Mouse (Mus musculus): ENCODE results near the gene Tpk1. TPM values are rescaled to one million over a fixed set of nuclear protein-coding genes. Genes with fewer than 3 reads are reported as not detected.

Tpk1 gene
- polyA plus RNA-seq, 1 experiment from 2014 or later, result 7.4 TPM

DNA sequence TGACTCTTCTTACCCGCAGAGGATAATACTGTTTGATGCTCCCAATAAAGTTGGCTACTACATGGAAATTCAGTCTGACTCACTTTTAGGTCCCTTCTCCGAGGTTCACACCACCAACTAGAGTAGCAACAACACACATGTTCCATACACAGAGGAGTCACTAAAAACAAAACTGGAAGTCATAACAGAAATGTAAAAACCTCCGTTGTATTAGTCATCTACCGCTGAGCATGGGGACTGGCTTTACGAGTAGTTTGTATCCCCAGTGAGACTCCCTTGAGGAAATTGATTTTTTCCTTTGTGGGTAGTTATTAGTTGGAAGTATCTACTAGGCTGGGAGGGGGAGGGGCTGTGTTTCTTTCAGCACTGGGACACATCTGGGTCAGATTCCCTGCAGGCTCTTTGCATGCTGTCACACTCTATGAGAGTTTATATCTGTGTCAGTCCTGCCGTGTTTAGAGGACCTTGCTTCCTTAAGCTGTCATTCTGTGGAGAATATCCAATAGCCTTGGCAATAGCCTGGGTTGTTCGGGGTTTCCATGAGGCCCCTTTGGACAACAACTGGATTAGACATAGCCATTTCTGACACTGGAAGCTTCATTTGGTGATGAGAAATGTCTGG lies 245.6 kb downstream of the Tpk1 start:
- H3K4me1 ChIP-seq, result no peaks in the 10 kb centered on the region
- no peak overlapping the region for H3K27ac ChIP-seq (replicated peaks)
- H3K27me3 ChIP-seq (replicated peaks), result no peaks in the 10 kb centered on the region
- WGBS, result 68% methylated on average over 7 of the region's 7 CpGs
- no peak overlapping the region for H3K9ac ChIP-seq
- no peak overlapping the region for H3K4me3 ChIP-seq
- H3K4me2 ChIP-seq, result no peak overlapping the region
- no peaks in the 10 kb centered on the region for H3K36me3 ChIP-seq
- no peak for ATAC-seq (ENCODE audit: extremely low read depth, insufficient number of reproducible peaks, low FRiP score, low TSS enrichment)
- H3K9me3 ChIP-seq, result no peaks in the 10 kb centered on the region

DNA sequence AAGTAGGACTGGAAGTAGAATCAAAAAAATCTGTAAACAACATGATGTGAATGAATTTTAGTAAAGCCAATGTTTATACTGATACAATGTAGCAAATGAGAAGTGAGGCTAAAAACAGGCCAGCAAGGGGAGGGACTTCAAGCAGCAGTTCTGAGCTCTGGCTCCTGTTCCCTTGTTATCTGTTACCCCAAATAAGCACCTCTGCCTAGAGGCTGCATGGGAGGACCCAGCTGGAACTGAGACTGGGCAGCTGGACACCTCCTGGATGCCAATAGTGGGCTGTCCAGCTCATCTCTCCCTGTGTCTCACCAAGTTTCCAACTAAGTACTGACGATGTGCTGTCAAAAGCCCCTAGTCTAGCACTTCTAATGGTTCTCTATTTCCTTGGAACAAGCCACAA lies 257.1 kb downstream of the Tpk1 start:
- Histone ChIP-seq H3K4me3 (no peak overlapping the region), H3K4me2 (no peak overlapping the region), H3K9me3 (no peaks in the 10 kb centered on the region), H3K4me1 (no peaks in the 10 kb centered on the region), H3K9ac (no peak overlapping the region), H3K27ac (replicated peaks) (no peak overlapping the region), H3K36me3 (no peaks in the 10 kb centered on the region), H3K27me3 (replicated peaks) (no peaks in the 10 kb centered on the region)
- WGBS, result 81% methylated on average over 1 of the region's 1 CpGs
- ATAC-seq (ENCODE audit: extremely low read depth, insufficient number of reproducible peaks, low FRiP score, low TSS enrichment), result no peak

DNA sequence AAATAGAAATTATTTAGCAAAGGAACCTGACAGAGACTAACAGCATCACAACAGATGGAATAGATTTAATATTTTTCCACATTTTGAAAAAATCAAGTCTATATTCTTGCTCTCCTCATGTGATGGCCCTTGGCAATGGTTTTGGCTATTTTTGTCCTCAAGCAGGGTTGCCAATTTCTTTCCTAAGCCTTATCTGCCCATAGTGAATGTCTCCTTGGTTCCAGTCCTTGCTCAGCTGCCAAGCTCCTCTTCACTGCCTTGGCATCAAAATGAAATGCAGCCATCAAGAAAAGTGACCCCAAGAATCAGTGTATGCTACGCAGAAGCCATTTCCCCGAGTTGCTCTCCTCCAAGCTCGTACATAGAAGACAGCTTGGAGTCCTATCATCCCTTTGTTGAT lies 263.0 kb downstream of the Tpk1 start:
- Histone ChIP-seq H3K9ac (no peak overlapping the region), H3K4me3 (no peak overlapping the region), H3K27ac (replicated peaks) (no peak overlapping the region), H3K4me2 (no peak overlapping the region), H3K27me3 (replicated peaks) (no peaks in the 10 kb centered on the region), H3K4me1 (no peaks in the 10 kb centered on the region), H3K9me3 (no peaks in the 10 kb centered on the region), H3K36me3 (no peaks in the 10 kb centered on the region)
- 74% methylated on average over 3 of the region's 3 CpGs for WGBS
- no peak for ATAC-seq (ENCODE audit: extremely low read depth, insufficient number of reproducible peaks, low FRiP score, low TSS enrichment)

DNA sequence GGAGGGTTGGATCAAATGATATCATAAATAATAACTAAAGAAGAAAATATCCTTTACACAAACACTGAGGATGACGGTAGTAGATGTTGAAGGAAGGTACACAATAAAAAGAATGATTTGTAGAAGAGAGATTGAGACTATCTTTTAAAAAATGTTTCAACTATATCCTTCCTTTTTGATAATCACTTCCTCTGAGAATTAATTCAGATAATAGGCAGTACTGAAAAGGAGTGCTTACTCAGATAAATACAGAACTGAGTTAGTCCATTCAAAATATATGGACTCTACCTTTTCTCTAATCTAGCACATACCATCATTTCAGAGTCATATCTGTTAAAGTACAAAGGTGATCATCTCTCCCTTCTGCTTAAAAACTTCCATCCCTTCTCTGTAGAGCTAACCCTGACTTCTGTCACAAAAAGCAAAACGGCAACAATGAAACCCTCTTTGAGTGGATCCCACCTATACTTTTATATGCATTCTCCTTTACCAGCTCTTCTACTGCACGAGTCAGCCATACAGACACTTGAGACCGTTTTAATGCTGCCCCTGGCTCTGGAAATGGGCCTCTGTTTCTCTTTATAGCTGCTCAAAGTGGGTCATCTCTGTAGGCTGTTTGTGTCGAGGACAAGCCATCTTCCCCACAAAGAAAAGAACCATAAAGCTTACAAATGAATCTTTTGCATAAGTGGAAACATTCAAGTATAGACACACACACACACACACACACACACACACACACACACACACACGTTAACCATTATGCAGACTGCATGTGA lies 263.7 kb downstream of the Tpk1 start:
- H3K9me3 ChIP-seq, result no peaks in the 10 kb centered on the region
- ATAC-seq (ENCODE audit: extremely low read depth, insufficient number of reproducible peaks, low FRiP score, low TSS enrichment), result no peak
- H3K36me3 ChIP-seq, result no peaks in the 10 kb centered on the region
- no peak overlapping the region for H3K4me2 ChIP-seq
- no peak overlapping the region for H3K4me3 ChIP-seq
- H3K27me3 ChIP-seq (replicated peaks), result no peaks in the 10 kb centered on the region
- no peak overlapping the region for H3K9ac ChIP-seq
- H3K27ac ChIP-seq (replicated peaks), result no peak overlapping the region
- WGBS, result 68% methylated on average over 6 of the region's 6 CpGs
- H3K4me1 ChIP-seq, result no peaks in the 10 kb centered on the region

DNA sequence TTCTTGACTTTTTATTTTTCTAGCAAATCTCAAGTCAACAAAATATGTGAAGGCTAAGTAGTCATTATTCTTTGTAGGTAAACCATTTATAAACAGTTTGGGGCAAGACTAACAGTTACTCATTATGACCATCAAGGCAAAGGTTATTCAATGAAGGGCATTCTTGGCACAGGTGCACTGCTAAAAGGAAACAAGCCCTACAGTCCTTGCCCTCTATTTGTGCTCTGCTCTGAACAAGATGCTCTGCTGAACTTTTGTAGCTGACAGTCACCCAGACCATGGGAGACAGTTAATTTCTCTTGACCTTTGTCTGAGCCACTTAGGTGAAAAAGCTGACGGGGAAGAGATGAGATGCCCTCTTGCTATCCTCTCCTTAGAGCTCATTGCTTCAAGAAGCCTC lies 269.7 kb downstream of the Tpk1 start:
- H3K9ac ChIP-seq, result no peak overlapping the region
- no peak for ATAC-seq (ENCODE audit: extremely low read depth, insufficient number of reproducible peaks, low FRiP score, low TSS enrichment)
- H3K27ac ChIP-seq (replicated peaks), result no peak overlapping the region
- no peak overlapping the region for H3K4me3 ChIP-seq
- H3K27me3 ChIP-seq (replicated peaks), result no peaks in the 10 kb centered on the region
- 80% methylated on average over 1 of the region's 1 CpGs for WGBS
- no peaks in the 10 kb centered on the region for H3K4me1 ChIP-seq
- no peaks in the 10 kb centered on the region for H3K36me3 ChIP-seq
- no peaks in the 10 kb centered on the region for H3K9me3 ChIP-seq
- no peak overlapping the region for H3K4me2 ChIP-seq

DNA sequence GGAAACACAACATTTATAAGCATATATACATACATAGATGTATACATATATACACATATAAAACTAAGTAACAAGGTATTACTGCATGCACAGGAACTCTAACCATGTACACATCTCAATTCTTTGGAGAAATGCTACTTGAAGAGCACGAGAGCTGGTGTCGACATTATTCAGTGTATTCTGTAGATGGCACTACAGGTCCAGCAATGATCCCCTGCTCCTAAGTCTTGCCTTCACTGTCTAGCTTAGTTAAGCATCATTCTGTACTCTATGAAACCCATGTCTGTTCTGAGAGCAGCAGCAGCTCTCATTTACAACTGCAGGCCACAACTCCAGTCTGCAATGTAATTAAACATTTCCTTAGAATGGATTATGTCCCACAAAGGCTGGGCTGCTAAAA lies 270.5 kb downstream of the Tpk1 start:
- no peaks in the 10 kb centered on the region for H3K4me1 ChIP-seq
- ATAC-seq (ENCODE audit: extremely low read depth, insufficient number of reproducible peaks, low FRiP score, low TSS enrichment), result no peak
- H3K27me3 ChIP-seq (replicated peaks), result no peaks in the 10 kb centered on the region
- no peak overlapping the region for H3K4me3 ChIP-seq
- H3K36me3 ChIP-seq, result no peaks in the 10 kb centered on the region
- WGBS, result 48% methylated on average over 2 of the region's 2 CpGs
- H3K9me3 ChIP-seq, result no peaks in the 10 kb centered on the region
- H3K4me2 ChIP-seq, result no peak overlapping the region
- H3K27ac ChIP-seq (replicated peaks), result no peak overlapping the region
- no peak overlapping the region for H3K9ac ChIP-seq

DNA sequence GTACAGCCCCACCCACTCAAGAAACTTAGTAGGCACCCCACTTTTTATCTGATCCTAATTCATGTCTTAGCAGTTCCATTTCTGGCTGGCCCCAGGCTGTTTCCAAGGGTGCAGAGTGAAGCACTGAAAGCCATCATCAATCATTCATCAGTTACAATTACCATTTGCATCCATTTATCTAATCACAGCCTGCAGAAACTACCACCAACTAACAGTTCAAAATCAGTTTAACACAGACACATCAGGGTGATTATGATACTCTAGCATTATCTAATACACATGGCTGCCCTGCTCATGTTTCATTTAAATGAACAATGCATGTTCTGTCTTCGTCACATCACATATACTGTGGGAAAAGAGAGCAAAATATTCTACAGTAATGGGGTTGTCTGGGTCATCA lies 274.7 kb downstream of the Tpk1 start:
- WGBS, result 56% methylated on average over 1 of the region's 1 CpGs

DNA sequence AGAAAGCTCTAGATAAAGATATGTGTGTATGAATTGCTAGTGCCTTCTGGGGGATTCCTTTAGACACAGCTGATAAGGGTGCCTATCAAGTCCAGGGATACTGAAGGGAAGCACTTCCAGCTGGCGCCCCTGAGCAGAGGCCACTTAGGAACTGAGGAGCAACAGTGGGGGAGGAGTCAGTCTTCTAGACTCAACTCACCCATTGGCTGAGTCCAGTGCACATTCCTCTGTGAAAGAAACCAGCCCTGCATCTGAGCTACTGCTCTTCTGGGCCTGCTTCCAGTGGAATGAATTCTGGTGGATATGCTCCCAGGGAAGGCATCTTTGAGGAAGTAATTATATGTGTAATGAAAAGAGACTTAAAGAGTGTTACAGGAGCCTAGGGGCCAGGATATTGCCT lies 278.8 kb downstream of the Tpk1 start:
- Histone ChIP-seq H3K4me2 (no peak overlapping the region), H3K4me3 (no peak overlapping the region), H3K4me1 (peaks cover 11% of the 10 kb centered on the region), H3K9me3 (no peaks in the 10 kb centered on the region), H3K27ac (replicated peaks) (no peak overlapping the region), H3K27me3 (replicated peaks) (no peaks in the 10 kb centered on the region), H3K9ac (no peak overlapping the region), H3K36me3 (no peaks in the 10 kb centered on the region)
- ATAC-seq (ENCODE audit: extremely low read depth, insufficient number of reproducible peaks, low FRiP score, low TSS enrichment), result peak; percentile 46; the same call in 1 of the 2 replicates
- WGBS, result 9% methylated on average over 1 of the region's 1 CpGs

More for the DNA sequence above, 274.7 kb downstream of the Tpk1 start:
- no peak for ATAC-seq (ENCODE audit: extremely low read depth, insufficient number of reproducible peaks, low FRiP score, low TSS enrichment)
- no peaks in the 10 kb centered on the region for H3K27me3 ChIP-seq (replicated peaks)
- H3K4me1 ChIP-seq, result peaks cover 9% of the 10 kb centered on the region
- H3K4me3 ChIP-seq, result no peak overlapping the region
- H3K9ac ChIP-seq, result no peak overlapping the region
- no peak overlapping the region for H3K4me2 ChIP-seq
- no peaks in the 10 kb centered on the region for H3K9me3 ChIP-seq
- H3K27ac ChIP-seq (replicated peaks), result no peak overlapping the region
- H3K36me3 ChIP-seq, result no peaks in the 10 kb centered on the region

DNA sequence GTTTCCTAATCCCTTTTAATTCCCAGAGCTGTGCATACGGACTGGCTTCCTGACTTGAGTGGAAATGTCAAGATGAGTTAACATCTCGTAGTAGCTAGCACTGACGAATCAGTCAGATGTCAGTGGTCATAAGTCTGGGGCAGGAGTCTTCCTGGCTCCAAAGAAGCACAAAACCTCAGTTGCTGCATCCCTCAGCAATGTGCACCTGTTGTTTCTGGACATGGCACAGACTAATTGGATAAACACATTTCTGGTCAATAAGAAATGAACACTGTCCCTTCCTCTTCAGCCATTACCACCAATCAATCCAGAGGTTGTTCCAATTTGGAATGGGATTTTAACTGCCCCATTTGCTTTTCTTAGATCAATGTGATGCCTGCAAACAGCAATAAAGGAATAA lies 281.2 kb downstream of the Tpk1 start:
- Histone ChIP-seq H3K27me3 (replicated peaks) (no peaks in the 10 kb centered on the region), H3K9ac (no peak overlapping the region), H3K4me1 (peaks cover 17% of the 10 kb centered on the region), H3K36me3 (no peaks in the 10 kb centered on the region), H3K9me3 (no peaks in the 10 kb centered on the region), H3K27ac (replicated peaks) (no peak overlapping the region), H3K4me2 (no peak overlapping the region), H3K4me3 (no peak overlapping the region)
- WGBS, result 60% methylated on average over 3 of the region's 3 CpGs
- ATAC-seq (ENCODE audit: extremely low read depth, insufficient number of reproducible peaks, low FRiP score, low TSS enrichment), result no peak

DNA sequence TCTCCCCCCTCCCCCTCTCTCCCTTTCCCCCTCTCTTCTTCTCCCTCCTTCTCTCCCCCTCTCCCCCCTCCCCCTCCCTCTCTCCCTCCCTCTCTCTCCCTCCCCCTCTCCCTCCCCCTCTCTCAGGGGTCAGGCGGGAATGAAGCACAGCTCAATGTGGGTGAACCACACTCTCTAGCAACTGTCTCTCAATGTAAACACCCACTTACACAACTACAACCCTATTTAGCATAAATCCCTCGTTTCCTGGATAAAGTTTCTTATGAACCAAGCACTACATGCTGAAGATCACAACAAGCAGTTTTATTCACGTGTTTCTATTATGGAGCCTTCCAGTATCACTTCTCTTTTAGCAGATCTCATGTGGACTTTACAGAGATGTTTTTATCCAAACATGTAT lies 281.8 kb downstream of the Tpk1 start:
- no peak overlapping the region for H3K27ac ChIP-seq (replicated peaks)
- H3K36me3 ChIP-seq, result no peaks in the 10 kb centered on the region
- H3K4me1 ChIP-seq, result peaks cover 17% of the 10 kb centered on the region
- no peak overlapping the region for H3K4me3 ChIP-seq
- H3K9ac ChIP-seq, result no peak overlapping the region
- no peaks in the 10 kb centered on the region for H3K9me3 ChIP-seq
- no peak overlapping the region for H3K4me2 ChIP-seq
- WGBS, result 72% methylated on average over 3 of the region's 3 CpGs
- ATAC-seq (ENCODE audit: extremely low read depth, insufficient number of reproducible peaks, low FRiP score, low TSS enrichment), result no peak
- H3K27me3 ChIP-seq (replicated peaks), result no peaks in the 10 kb centered on the region

DNA sequence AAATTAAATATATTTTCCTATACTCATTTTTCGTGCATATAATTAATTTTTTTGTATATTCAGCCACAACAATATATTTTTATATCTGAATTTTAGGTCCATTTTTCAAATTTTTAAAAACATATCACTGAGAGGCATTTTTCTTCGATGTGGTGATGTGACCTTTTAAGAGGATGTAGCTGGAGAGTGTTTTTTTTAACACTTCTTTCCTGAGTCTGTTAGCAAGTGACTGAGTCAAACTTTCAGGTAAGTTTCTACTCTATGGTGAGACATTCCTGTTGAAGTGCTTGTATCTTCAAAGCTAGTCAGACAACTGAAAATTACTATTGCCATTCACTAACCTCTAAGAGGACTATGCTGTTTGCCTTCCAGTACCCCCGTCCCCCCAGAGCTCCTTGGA lies 283.3 kb downstream of the Tpk1 start:
- Histone ChIP-seq H3K36me3 (no peaks in the 10 kb centered on the region), H3K27me3 (replicated peaks) (no peaks in the 10 kb centered on the region), H3K9me3 (no peaks in the 10 kb centered on the region), H3K4me1 (peaks cover 17% of the 10 kb centered on the region), H3K27ac (replicated peaks) (no peak overlapping the region), H3K4me3 (no peak overlapping the region), H3K9ac (no peak overlapping the region), H3K4me2 (0 out of 2 replicates have a peak overlapping the region, but pooled peaks have one; percentile 4)
- ATAC-seq (ENCODE audit: extremely low read depth, insufficient number of reproducible peaks, low FRiP score, low TSS enrichment), result no peak
- WGBS, result 63% methylated on average over 3 of the region's 3 CpGs

DNA sequence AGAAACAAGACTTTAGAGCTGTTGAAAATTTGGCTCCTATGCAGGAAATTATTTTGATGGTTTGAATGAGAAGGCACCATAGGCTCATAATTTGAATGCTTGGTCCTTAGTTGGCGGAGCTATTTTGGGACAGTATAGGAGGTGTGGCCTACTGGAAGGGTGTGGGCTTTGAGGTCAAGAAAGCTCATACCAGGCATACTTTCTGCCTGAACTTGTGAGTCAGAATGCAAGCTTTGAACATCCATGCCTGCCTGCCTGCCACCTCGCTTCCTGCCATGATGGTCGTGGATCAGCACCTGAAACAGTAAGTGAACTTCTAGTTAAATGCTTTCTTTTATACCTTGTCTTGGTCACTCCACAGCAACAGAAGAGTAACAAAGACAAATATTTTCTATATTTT lies 283.8 kb downstream of the Tpk1 start:
- Histone ChIP-seq H3K9ac (no peak overlapping the region), H3K4me2 (peak overlapping the region; percentile 16; the same call in 1 of the 2 replicates), H3K36me3 (no peaks in the 10 kb centered on the region), H3K4me3 (no peak overlapping the region), H3K4me1 (peaks cover 12% of the 10 kb centered on the region), H3K27ac (replicated peaks) (peak overlapping the region; percentile 36; the same call in 1 of the 2 replicates), H3K9me3 (no peaks in the 10 kb centered on the region), H3K27me3 (replicated peaks) (no peaks in the 10 kb centered on the region)
- no peak for ATAC-seq (ENCODE audit: extremely low read depth, insufficient number of reproducible peaks, low FRiP score, low TSS enrichment)
- 40% methylated on average over 3 of the region's 3 CpGs for WGBS

Data from heart, embryonic 13.5 days (tissue).